Mouse (Mus musculus): ENCODE data around the gene F2r. TPM values are rescaled to one million over a fixed set of nuclear protein-coding genes. Genes with fewer than 3 reads are reported as not detected.

The F2r gene
- total and polyA plus RNA-seq, 2 experiments from 2014 or later, result 28.0 to 41.7 TPM

DNA sequence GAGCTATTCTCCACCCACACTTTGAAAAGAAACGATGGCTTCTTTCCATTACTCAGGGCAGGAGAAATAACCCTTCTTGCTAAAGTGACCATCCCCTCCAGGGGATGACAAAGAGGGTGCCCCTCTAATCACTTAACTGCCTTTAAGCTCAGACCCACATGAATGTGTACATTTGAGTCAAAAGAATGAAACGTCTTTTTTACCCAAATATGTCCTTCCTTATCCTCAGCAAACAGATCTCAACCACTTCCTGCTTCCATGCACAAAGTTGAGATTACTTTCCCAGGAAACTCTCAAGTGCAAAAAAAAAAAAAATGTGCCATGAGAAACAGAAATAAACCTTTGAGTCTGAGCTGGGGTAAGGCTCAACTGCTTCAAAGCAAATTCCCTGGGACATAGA is 16.2 kb upstream of the F2r start:
- H3K9ac ChIP-seq, result no peak overlapping the region
- 0 out of 2 replicates have a peak, but pooled peaks cover 2% of the 10 kb centered on the region for H3K4me1 ChIP-seq (ENCODE audit: insufficient read depth)
- ATAC-seq, result no peak
- TF ChIP-seq CTCF (IDR thresholded peaks at IDR 0.05; ENCODE audit: low read depth), result no peak
- H3K27me3 ChIP-seq (ENCODE audit: insufficient read depth, low read length), result no peaks in the 10 kb centered on the region
- 0 out of 2 replicates have a peak, but pooled peaks cover 2% of the 10 kb centered on the region for H3K36me3 ChIP-seq (ENCODE audit: insufficient read depth)
- no peak for DNase-seq
- WGBS, result 63% methylated on average over 2 of the region's 2 CpGs
- no peak overlapping the region for H3K4me2 ChIP-seq (ENCODE audit: low read depth)
- no peaks in the 10 kb centered on the region for H3K9me3 ChIP-seq (ENCODE audit: low read length)
- no peak overlapping the region for H3K4me3 ChIP-seq (ENCODE audit: low read depth, low read length)
- no peak overlapping the region for H3K27ac ChIP-seq (ENCODE audit: low read depth, low read length)

DNA sequence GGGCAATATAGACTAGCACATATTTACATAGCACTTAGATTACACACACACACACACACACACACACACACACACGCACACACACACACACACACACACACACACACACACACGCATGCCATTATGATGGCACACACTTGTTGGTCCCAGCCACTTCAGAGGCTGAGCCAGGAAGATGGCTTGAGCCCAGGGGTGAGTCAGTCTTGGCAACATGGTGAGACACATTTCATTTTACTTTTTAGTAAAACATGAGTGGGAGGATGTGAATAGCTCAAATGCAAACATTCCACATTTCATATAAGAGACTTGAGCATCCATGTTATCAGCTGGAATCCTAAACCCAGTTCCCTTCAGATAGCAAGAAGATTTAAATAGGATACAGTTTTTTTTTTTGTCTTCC is 15.1 kb upstream of the F2r start:
- no peak for TF ChIP-seq CTCF (IDR thresholded peaks at IDR 0.05; ENCODE audit: low read depth)

DNA sequence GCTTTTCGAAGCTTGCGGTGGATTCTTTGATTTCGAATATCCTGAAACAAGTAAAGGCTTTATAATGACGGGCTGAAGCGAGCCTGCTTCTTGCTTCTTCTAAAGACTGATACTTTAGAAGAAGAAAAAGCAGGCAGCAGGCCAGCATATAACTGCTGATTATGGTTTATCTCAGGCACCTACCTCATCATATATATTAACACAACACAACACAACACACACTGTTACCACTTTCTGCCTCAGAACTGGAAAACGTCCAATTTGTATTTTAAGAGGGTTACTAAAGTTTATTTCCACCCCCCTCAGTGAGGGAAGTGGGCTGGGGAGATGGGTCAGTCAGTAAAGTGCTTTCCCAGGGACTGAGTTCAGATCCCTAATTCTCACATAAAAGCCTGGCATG is 13.9 kb upstream of the F2r start:
- Histone ChIP-seq H3K4me2 (ENCODE audit: low read depth) (no peak overlapping the region), H3K27ac (ENCODE audit: low read depth, low read length) (no peak overlapping the region), H3K4me1 (ENCODE audit: insufficient read depth) (no peaks in the 10 kb centered on the region), H3K4me3 (ENCODE audit: low read depth, low read length) (no peak overlapping the region), H3K36me3 (ENCODE audit: insufficient read depth) (0 out of 2 replicates have a peak, but pooled peaks cover 2% of the 10 kb centered on the region), H3K27me3 (ENCODE audit: insufficient read depth, low read length) (no peaks in the 10 kb centered on the region), H3K9me3 (ENCODE audit: low read length) (no peaks in the 10 kb centered on the region), H3K9ac (no peak overlapping the region)
- DNase-seq (no peak), ATAC-seq (no peak)
- WGBS, result 95% methylated on average over 6 of the region's 6 CpGs
- no peak for TF ChIP-seq CTCF (IDR thresholded peaks at IDR 0.05; ENCODE audit: low read depth)

More for the DNA sequence above, 15.1 kb upstream of the F2r start:
- WGBS, result 82% methylated on average over 2 of the region's 2 CpGs
- Histone ChIP-seq H3K36me3 (ENCODE audit: insufficient read depth) (0 out of 2 replicates have a peak, but pooled peaks cover 2% of the 10 kb centered on the region), H3K9ac (no peak overlapping the region), H3K27me3 (ENCODE audit: insufficient read depth, low read length) (no peaks in the 10 kb centered on the region), H3K4me2 (ENCODE audit: low read depth) (no peak overlapping the region), H3K4me1 (ENCODE audit: insufficient read depth) (no peaks in the 10 kb centered on the region), H3K27ac (ENCODE audit: low read depth, low read length) (no peak overlapping the region), H3K4me3 (ENCODE audit: low read depth, low read length) (no peak overlapping the region), H3K9me3 (ENCODE audit: low read length) (no peaks in the 10 kb centered on the region)
- ATAC-seq (no peak), DNase-seq (no peak)

DNA sequence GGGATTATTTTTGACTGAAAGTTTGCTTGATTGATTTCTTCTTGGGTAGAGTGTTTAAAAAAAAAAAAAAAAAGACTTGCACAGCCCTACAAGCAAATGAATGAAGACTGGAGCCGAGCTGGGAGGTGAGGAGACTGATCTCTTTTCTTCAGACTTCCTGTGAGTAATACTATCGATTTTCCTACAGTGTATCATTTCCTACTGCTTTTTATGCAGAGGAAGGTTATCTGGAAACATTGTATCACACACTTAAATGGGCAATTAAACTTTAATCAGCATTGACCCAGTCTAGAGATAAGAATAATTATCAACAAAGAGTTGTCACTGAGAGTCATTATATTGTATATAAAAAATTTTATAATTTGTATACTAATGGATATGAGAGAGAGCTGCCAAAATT is 12.5 kb upstream of the F2r start:
- Histone ChIP-seq H3K9ac (no peak overlapping the region), H3K27me3 (ENCODE audit: insufficient read depth, low read length) (no peaks in the 10 kb centered on the region), H3K9me3 (ENCODE audit: low read length) (no peaks in the 10 kb centered on the region), H3K4me2 (ENCODE audit: low read depth) (no peak overlapping the region), H3K4me3 (ENCODE audit: low read depth, low read length) (no peak overlapping the region), H3K27ac (ENCODE audit: low read depth, low read length) (no peak overlapping the region), H3K4me1 (ENCODE audit: insufficient read depth) (no peaks in the 10 kb centered on the region), H3K36me3 (ENCODE audit: insufficient read depth) (no peaks in the 10 kb centered on the region)
- DNase-seq, result no peak
- no peak for TF ChIP-seq CTCF (IDR thresholded peaks at IDR 0.05; ENCODE audit: low read depth)
- ATAC-seq, result no peak
- 82% methylated on average over 2 of the region's 2 CpGs for WGBS

DNA sequence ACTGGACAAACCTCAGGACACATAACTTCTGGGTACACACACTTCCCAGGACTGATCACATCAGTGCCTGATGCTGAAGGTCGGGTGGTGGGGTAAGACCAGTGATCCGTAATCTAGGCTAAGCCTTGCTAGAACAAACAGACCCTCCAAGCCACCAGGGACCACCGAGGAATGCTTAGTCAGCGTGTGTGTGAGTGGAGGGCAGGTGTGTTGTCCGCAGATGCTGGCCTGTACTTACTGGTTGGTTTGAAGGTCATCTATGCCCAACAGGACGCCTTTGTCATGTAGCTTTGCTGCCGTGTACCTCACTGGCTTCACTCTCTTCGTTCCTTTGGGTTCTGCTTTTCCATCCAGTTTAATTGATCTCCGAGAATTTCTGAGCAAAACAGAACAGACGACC is 11.5 kb upstream of the F2r start:
- 90% methylated on average over 10 of the region's 10 CpGs for WGBS
- Histone ChIP-seq H3K36me3 (ENCODE audit: insufficient read depth) (no peaks in the 10 kb centered on the region), H3K27me3 (ENCODE audit: insufficient read depth, low read length) (no peaks in the 10 kb centered on the region), H3K9me3 (ENCODE audit: low read length) (no peaks in the 10 kb centered on the region), H3K27ac (ENCODE audit: low read depth, low read length) (no peak overlapping the region), H3K4me2 (ENCODE audit: low read depth) (no peak overlapping the region), H3K4me3 (ENCODE audit: low read depth, low read length) (no peak overlapping the region), H3K9ac (no peak overlapping the region), H3K4me1 (ENCODE audit: insufficient read depth) (no peaks in the 10 kb centered on the region)
- ATAC-seq, result no peak
- no peak for TF ChIP-seq CTCF (IDR thresholded peaks at IDR 0.05; ENCODE audit: low read depth)
- DNase-seq, result no peak

DNA sequence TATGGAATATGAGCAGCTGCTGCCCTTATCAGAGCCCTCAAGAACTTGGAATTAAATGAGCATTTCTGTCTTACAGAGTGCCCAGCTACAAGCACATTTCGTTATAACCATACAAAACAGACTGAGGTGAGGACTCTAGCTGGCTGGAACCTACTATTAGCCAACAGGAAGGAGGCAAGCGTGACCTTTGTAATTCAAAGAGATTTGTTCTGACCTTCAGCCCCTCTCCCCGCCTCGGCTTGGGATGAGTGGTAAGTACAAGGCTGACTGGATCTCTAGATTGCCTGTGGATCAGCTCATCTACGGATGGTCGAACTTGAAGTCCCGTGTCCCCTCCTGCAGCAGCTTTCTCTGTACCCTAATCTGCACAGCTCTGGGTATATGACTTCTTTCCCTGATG is 8.4 kb upstream of the F2r start:
- ATAC-seq, result no peak
- WGBS, result 76% methylated on average over 7 of the region's 7 CpGs
- no peak overlapping the region for H3K27ac ChIP-seq (ENCODE audit: low read depth, low read length)
- TF ChIP-seq CTCF (IDR thresholded peaks at IDR 0.05; ENCODE audit: low read depth), result no peak
- no peaks in the 10 kb centered on the region for H3K36me3 ChIP-seq (ENCODE audit: insufficient read depth)
- DNase-seq, result no peak
- H3K4me3 ChIP-seq (ENCODE audit: low read depth, low read length), result no peak overlapping the region
- H3K4me1 ChIP-seq (ENCODE audit: insufficient read depth), result no peaks in the 10 kb centered on the region
- no peak overlapping the region for H3K9ac ChIP-seq
- no peak overlapping the region for H3K4me2 ChIP-seq (ENCODE audit: low read depth)
- H3K9me3 ChIP-seq (ENCODE audit: low read length), result no peaks in the 10 kb centered on the region
- H3K27me3 ChIP-seq (ENCODE audit: insufficient read depth, low read length), result no peaks in the 10 kb centered on the region

DNA sequence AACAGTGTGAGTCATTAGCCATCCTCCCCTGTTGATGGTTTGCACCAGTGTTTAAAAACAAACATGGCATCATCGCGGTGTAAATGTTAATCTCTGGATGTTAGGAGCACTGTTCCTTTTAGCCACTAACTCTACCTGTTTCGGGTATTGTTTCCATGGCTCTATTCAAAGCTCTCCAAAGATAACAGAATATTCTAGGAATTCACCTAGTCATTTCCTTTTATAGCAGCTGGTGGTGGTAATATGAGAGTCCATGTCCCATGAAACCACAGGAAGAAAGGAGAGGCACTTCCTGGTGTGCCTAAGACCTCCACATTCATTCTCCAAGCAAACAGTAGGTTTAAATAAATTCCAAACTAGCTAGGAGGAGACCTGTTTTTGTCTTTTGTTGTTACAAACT is 4.8 kb upstream of the F2r start:
- ATAC-seq (no peak), DNase-seq (no peak)
- H3K27ac ChIP-seq (ENCODE audit: low read depth, low read length), result no peak overlapping the region
- H3K9me3 ChIP-seq (ENCODE audit: low read length), result no peaks in the 10 kb centered on the region
- no peak for TF ChIP-seq CTCF (IDR thresholded peaks at IDR 0.05; ENCODE audit: low read depth)
- H3K4me3 ChIP-seq (ENCODE audit: low read depth, low read length), result no peak overlapping the region
- no peak overlapping the region for H3K4me2 ChIP-seq (ENCODE audit: low read depth)
- 73% methylated on average over 3 of the region's 3 CpGs for WGBS
- H3K27me3 ChIP-seq (ENCODE audit: insufficient read depth, low read length), result no peaks in the 10 kb centered on the region
- H3K9ac ChIP-seq, result no peak overlapping the region
- H3K4me1 ChIP-seq (ENCODE audit: insufficient read depth), result no peaks in the 10 kb centered on the region
- H3K36me3 ChIP-seq (ENCODE audit: insufficient read depth), result no peaks in the 10 kb centered on the region

DNA sequence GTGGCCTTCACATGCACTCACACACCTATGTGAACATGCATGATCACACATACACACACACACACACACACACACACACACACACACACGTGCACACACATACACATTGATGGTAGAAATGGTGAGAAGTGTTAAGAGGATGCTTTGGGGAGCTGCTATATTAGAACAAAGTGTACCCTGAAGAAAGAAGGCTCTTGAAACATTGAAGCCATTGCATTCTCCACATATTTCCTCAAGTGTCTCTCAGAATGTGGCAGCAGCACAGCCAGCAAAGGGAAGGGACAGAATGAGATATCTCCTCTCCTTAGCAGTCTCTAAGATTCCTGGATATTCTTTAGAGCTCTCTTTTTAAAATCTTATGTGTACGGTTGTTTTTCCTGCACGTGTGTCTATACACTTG is 3.3 kb upstream of the F2r start:
- Histone ChIP-seq H3K4me1 (ENCODE audit: insufficient read depth) (peaks cover 5% of the 10 kb centered on the region; the same call in 1 of the 2 replicates), H3K9ac (no peak overlapping the region), H3K4me2 (ENCODE audit: low read depth) (no peak overlapping the region), H3K4me3 (ENCODE audit: low read depth, low read length) (no peak overlapping the region), H3K27ac (ENCODE audit: low read depth, low read length) (no peak overlapping the region), H3K36me3 (ENCODE audit: insufficient read depth) (no peaks in the 10 kb centered on the region), H3K27me3 (ENCODE audit: insufficient read depth, low read length) (no peaks in the 10 kb centered on the region), H3K9me3 (ENCODE audit: low read length) (no peaks in the 10 kb centered on the region)
- ATAC-seq (no peak), DNase-seq (no peak)
- WGBS, result 86% methylated on average over 3 of the region's 3 CpGs
- TF ChIP-seq CTCF (IDR thresholded peaks at IDR 0.05; ENCODE audit: low read depth), result no peak

Data from forebrain, postnatal 0 days (tissue).